Mouse (Mus musculus) limb, embryonic 12.5 days (tissue): ENCODE measurements around the gene Dhx33. TPM values are rescaled to one million over a fixed set of nuclear protein-coding genes. Genes with fewer than 3 reads are reported as not detected.

Experiments
- ATAC-seq: fragments of 200-750 bp; cut with Nextera tagmentation; 2 replicates; pipeline ENCODE4 v1.8.0; 2017; ENCODE audit warnings: low read depth, moderate TSS enrichment; ENCODE audit not compliant: insufficient number of reproducible peaks, insufficient read depth, low FRiP score, low TSS enrichment
- H3K27ac ChIP-seq: fragments of 300-500 bp; sonication (generic); 2 replicates; pipeline ENCODE4 v1.5.1; 2016; ENCODE audit warnings: mild to moderate bottlenecking, moderate library complexity
- H3K27me3 ChIP-seq: fragments of 300-500 bp; sonication (generic); 2 replicates; pipeline ENCODE4 v1.6.1; 2016; ENCODE audit warnings: mild to moderate bottlenecking, moderate library complexity
- H3K36me3 ChIP-seq: fragments of 300-500 bp; sonication (generic); 2 replicates; pipeline ENCODE4 v1.6.1; 2016; ENCODE audit warnings: mild to moderate bottlenecking, moderate library complexity
- H3K4me1 ChIP-seq: fragments of 300-500 bp; sonication (generic); replicated peaks from 2 replicates; pipeline ENCODE4 v1.6.1; 2016
- H3K4me2 ChIP-seq: fragments of 300-500 bp; sonication (generic); 2 replicates; pipeline ENCODE4 v1.6.1; 2016; ENCODE audit warnings: mild to moderate bottlenecking, moderate library complexity
- H3K4me3 ChIP-seq: fragments of 300-500 bp; sonication (generic); replicated peaks from 2 replicates; pipeline ENCODE4 v1.5.1; 2016; ENCODE audit warnings: mild to moderate bottlenecking
- H3K9ac ChIP-seq: fragments of 300-500 bp; sonication (generic); replicated peaks from 2 replicates; pipeline ENCODE4 v1.6.1; 2016; ENCODE audit warnings: mild to moderate bottlenecking, moderate library complexity
- H3K9me3 ChIP-seq: fragments of 300-500 bp; sonication (generic); 2 replicates; pipeline ENCODE4 v1.6.1; 2016; ENCODE audit warnings: mild to moderate bottlenecking, moderate library complexity
- WGBS: fragments of 180-500 bp; shearing (Covaris S2); methylation state at CpG from one replicate; pipeline ENCODE4 v1.1.7; 2016; 5-methylcytosine and 5-hydroxymethylcytosine counted together
- polyA plus RNA-seq: library from polyadenylated mRNA; unstranded; fragments of >200 nt; fragmentation: Nextera tagmentation; extraction: Ambion mirVana; gene quantifications from 2 replicates; pipeline ENCODE4 v1.2.1, GENCODE M21; 2016

Gene Dhx33
- 28.2 and 29.4 TPM in 2 replicates for polyA plus RNA-seq

DNA sequence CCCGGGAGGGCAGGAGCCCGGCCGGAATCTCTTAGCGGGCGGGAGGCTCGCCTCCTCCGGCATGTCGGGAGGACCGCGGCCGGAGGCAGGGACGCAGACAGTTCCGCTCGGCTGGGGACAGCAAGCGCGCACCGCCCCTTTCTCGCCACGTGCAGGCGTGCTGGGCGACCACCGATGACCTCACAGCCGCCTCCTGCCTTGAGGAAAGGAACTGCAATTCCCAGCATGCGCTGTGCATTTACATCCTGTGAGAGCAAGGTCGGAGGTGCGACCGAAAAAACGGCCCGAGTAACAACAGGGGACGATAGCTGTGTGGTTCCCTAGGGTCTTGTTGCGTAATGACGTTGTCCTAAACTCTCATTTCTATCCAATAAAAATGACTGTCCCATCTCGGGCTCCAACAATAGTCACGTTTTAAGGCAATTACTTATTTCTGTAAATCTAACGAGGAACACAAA, at the start of gene Dhx33:
TSS of gene Dhx33 (minus strand) at position 122 of the 458 bp plus-strand sequence.
- H3K9me3 ChIP-seq = no peaks in the 10 kb centered on the region
- under 1% methylated on average over 35 of the region's 35 CpGs for WGBS
- H3K4me3 ChIP-seq = peak within 1 kb of the TSS; percentile 90
- H3K4me1 ChIP-seq = peaks cover 12% of the 10 kb centered on the region
- peak within 1 kb of the TSS; percentile 71 for H3K9ac ChIP-seq
- peak within 1 kb of the TSS; percentile 77 for H3K27ac ChIP-seq
- ATAC-seq = peak; percentile 97
- no peaks in the 10 kb centered on the region for H3K27me3 ChIP-seq
- H3K4me2 ChIP-seq = peak within 1 kb of the TSS; percentile 92
- peaks cover 37% of the 10 kb centered on the region for H3K36me3 ChIP-seq

DNA sequence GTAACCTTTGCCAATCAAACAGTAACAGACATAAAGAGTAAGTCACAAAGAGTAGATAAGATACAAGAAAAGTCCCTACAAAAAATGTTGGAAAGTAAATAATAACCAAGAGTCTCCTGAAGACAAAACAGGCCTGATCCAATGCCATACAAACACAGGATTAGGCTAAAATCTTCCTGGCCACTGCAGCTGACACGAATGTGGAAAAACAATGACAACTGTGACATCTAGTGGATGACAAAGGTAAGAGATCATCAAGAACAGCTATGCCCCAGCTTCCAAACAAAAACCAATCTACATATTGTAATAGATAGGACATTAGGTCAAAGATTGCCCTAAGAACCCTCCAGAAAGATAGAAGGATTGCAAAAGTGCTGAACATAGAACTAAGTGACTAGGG, 48.3 kb upstream of the Dhx33 start:
- WGBS = 7% methylated on average over 1 of the region's 1 CpGs
- H3K36me3 ChIP-seq = no peaks in the 10 kb centered on the region
- no peak overlapping the region for H3K4me3 ChIP-seq
- no peak overlapping the region for H3K9ac ChIP-seq
- no peaks in the 10 kb centered on the region for H3K9me3 ChIP-seq
- no peak for ATAC-seq
- no peaks in the 10 kb centered on the region for H3K27me3 ChIP-seq
- H3K27ac ChIP-seq = no peak overlapping the region
- no peaks in the 10 kb centered on the region for H3K4me1 ChIP-seq
- no peak overlapping the region for H3K4me2 ChIP-seq

DNA sequence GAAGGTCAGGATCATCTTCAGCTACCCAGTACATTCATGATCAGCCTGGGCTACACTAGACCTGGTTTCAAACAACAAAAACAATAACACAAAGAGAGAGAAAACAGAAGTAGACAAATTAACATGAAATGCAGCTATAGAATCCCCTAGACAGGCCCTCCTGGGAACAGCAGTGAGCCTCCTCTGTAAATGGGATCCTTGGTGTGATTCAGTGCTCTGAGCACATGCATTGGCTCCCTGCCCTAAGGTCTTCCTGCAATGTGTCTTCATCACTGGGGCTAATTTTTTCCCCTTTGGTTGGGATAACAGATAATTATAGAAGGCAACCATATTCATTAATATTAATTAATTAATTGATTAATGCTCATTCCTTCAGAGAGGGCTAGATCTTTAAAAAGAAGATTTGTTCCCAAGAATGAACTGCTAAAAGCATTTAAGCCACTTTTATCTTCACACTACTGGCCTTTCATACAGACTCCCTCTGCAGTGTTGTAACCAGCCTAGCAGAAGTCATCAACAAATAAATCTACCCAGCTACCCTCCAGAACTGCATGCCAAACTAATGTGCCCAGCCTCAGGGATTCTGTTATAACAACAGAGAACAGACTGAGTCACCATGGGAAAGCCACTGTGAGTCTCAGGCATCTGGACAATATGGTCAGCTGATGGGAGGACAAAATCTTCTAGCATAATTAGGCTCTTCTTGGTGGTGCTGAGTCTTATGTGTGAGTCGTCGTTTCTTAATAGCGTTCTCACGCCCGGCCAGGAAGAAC, 35.5 kb upstream of the Dhx33 start:
- Histone ChIP-seq H3K27me3 (no peaks in the 10 kb centered on the region), H3K4me1 (no peaks in the 10 kb centered on the region), H3K4me3 (no peak overlapping the region), H3K36me3 (no peaks in the 10 kb centered on the region), H3K9me3 (no peaks in the 10 kb centered on the region), H3K4me2 (no peak overlapping the region), H3K27ac (no peak overlapping the region), H3K9ac (no peak overlapping the region)
- no peak for ATAC-seq
- 98% methylated on average over 5 of the region's 5 CpGs for WGBS

DNA sequence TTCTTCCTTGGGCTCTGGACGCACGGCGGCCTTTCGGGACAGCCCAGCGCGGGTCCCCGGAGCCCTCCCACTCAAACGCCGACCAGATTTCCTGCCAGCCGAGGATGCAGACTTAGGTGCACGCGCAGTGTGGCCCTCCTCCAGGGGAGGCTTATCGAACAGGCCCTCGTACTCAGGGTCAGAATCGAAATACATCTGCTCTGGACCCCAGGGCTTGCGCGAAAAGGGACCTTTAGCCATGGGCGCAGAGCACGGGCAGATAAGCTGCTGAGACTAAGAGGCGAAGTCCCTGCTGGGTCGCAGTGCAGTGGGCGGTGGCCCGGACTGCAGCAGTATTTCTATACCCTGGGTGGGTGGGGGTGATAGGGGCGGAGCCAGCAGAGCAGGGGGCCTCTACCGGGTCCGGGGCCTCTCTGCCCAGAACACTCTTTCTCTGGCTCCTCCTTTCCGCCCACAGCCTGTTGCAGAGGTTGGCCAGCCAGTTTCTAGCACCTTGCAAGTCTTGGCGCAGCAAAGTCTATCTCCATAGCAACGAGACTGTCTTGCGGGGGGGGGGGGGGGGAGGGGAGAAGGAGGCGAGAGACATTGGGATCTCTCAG, 29.0 kb upstream of the Dhx33 start, which contains the start of gene 6330403K07Rik:
TSS of gene 6330403K07Rik (minus strand) at position 351 of the 599 bp plus-strand sequence.
- H3K4me1 ChIP-seq = peaks cover 13% of the 10 kb centered on the region
- peak within 1 kb of the TSS; percentile 94 for H3K27ac ChIP-seq
- H3K27me3 ChIP-seq = no peaks in the 10 kb centered on the region
- ATAC-seq = peak; percentile 97
- under 1% methylated on average over 28 of the region's 31 CpGs for WGBS
- H3K9me3 ChIP-seq = no peaks in the 10 kb centered on the region
- peak within 1 kb of the TSS; percentile 71 for H3K4me3 ChIP-seq
- peak within 1 kb of the TSS; percentile 84 for H3K9ac ChIP-seq
- peaks cover 7% of the 10 kb centered on the region for H3K36me3 ChIP-seq
- peak within 1 kb of the TSS; percentile 66 for H3K4me2 ChIP-seq

DNA sequence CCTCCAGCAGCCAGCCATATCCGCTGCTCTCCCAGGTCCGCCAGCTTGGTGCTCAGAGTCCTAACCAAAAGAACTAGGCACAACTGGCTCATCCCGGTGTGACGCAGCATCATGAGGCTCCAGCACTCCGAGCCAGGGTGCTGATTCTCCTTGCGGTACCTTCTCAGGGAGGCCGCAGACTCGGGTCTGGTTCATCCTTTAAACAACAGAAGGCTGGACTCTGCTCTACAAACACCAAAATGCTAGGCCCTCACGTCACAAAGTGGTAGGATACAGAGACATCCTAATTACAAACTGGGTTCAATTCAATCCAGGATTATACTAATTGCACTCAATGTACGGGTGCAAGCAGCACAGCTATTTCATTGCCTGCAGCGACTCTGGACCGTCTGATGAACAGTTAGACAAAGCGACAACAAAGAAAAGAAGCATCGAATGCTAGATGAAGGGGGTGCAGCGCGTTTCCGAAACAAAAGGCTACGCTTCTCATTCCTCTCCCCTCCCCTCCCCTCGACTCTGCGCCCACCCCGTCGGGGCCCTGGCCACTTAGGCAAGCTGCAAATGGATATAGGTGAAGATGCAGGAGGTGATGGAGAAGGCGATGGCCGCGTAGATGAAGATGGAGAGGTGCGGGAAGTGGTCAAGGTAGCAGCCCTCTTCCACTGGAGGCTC, 28.4 kb upstream of the Dhx33 start:
- Histone ChIP-seq H3K27ac (peak overlapping the region; percentile 94), H3K4me2 (peak overlapping the region; percentile 66), H3K4me3 (peak overlapping the region; percentile 71), H3K36me3 (peaks cover 14% of the 10 kb centered on the region), H3K9ac (peak overlapping the region; percentile 84), H3K27me3 (no peaks in the 10 kb centered on the region), H3K4me1 (peaks cover 13% of the 10 kb centered on the region), H3K9me3 (no peaks in the 10 kb centered on the region)
- ATAC-seq = no peak
- WGBS = 4% methylated on average over 26 of the region's 26 CpGs

DNA sequence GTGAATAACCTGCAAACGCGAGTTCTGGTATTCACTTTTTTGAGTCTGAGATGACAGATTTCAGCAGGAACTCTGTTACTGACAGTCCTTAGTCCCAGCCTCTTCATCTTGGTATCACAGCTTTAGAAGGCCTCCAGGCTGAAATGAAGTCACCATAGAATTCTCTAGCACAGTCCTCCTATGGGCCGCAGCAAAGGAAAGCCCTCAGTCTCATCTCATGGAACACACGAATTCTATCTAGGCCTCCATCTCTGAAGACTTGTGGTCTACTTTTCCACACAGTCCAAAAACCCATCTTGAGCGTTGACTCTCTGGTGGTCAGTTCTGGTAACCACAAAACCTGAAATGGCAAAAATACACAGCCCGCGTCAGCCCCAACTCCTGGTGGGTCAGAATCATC, 27.8 kb upstream of the Dhx33 start:
- H3K27ac ChIP-seq = peak overlapping the region; percentile 94
- 66% methylated on average over 7 of the region's 7 CpGs for WGBS
- peak overlapping the region; percentile 84 for H3K9ac ChIP-seq
- peaks cover 13% of the 10 kb centered on the region for H3K4me1 ChIP-seq
- H3K9me3 ChIP-seq = no peaks in the 10 kb centered on the region
- ATAC-seq = no peak
- H3K4me2 ChIP-seq = peak overlapping the region; percentile 66
- H3K36me3 ChIP-seq = peaks cover 19% of the 10 kb centered on the region
- no peaks in the 10 kb centered on the region for H3K27me3 ChIP-seq
- peak overlapping the region; percentile 71 for H3K4me3 ChIP-seq

DNA sequence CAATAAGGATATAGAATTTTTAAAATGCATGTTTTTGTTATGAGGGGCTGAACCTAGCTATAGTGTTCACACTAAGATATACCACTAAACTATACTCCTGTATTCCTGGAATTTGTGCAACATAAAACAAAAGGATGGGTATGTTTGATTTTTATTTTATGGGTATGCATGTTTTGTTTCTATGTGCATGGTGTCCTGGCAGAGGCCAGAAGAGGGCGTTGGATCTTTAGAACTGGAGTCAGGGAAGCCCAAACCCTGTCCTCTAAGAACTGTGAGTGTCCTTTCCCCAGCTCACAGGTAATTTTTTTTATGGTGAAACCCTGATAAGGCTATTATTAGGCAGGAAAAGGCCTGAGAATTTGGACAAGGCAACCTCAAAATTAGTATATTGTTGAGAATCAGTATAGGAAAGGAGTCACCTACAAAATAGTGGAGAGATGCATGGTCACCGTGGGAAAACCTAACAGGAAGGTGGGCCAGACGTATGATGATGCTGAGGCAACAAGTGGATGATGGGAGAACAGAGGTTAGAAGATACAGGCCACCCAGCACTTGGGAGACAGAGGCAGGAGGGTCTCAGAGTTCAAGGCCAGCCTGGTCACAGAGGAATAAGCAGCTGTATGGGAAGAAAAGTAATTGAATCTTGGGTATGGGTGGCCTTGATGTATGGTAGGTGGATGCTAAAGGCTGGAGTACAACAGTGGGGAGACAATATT, 25.3 kb upstream of the Dhx33 start:
- Histone ChIP-seq H3K4me1 (peaks cover 13% of the 10 kb centered on the region), H3K4me2 (no peak overlapping the region), H3K4me3 (no peak overlapping the region), H3K9me3 (no peaks in the 10 kb centered on the region), H3K36me3 (peaks cover 44% of the 10 kb centered on the region), H3K9ac (no peak overlapping the region), H3K27ac (no peak overlapping the region), H3K27me3 (no peaks in the 10 kb centered on the region)
- ATAC-seq = no peak
- WGBS = 78% methylated on average over 3 of the region's 3 CpGs

DNA sequence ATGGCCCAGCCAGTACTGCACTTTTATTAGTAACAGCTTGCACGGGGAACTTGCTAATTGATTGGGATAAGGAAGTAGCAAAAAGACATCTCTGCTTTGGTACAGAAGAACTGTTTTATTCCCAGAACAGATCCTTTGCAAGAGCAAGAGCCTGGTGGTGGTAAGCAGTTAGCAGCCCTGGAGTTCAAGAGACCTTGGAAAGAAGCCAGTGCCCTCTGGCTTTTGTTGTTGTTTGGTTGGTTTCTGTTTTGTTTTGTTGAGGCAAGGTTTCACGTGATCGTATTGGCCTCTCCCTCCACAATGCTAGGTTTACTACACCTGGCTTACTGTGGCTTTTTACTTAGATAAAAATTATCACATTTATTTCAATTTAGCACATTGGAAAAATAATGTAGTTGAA, 24.0 kb upstream of the Dhx33 start:
- H3K9ac ChIP-seq = no peak overlapping the region
- no peak overlapping the region for H3K4me2 ChIP-seq
- H3K27me3 ChIP-seq = no peaks in the 10 kb centered on the region
- H3K4me3 ChIP-seq = no peak overlapping the region
- 66% methylated on average over 3 of the region's 3 CpGs for WGBS
- no peak for ATAC-seq
- no peak overlapping the region for H3K27ac ChIP-seq
- no peaks in the 10 kb centered on the region for H3K9me3 ChIP-seq
- H3K36me3 ChIP-seq = peaks cover 55% of the 10 kb centered on the region
- H3K4me1 ChIP-seq = peaks cover 10% of the 10 kb centered on the region

DNA sequence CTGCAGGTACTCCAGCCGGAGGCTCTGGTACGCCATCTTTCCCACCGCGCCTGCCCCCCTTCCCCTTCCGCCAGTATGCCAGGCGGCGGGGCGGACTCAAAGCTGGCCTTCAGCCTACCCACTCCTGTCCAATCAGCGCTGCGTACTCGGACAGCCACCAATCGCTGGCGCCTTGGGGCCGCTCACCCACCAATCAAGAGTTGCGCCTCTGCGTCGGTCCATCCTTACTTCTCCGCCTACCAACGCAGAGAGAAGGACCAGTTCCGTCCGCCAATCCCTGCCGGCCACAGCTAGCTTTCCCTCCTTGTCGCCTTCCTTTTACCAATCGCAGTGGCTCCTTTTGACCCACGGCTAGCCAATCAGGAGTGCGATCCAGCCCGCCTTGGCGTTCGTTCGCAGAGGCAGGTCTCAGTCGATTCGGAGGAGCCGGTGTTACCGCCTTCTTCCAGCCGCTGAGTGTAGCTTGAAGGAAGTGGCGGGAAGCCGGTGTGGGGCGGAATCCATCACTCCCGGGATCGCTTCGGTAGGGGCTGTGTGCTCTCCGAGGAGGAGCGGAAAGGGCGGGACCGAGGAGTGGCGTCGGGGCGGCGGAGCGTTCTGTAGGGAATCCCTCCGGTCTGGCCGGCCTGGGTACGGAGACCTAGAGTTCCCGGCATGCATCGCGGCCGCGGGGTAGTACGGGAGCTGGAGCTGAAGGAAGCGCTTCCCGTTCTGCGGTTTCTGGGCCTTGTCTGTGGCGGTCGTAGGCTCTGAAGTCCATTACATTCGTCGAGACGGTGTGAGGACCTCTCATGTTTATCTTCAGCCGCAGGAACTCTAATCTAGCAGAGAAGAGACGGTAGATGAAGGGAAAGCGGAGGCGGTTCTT, 15.2 kb upstream of the Dhx33 start, which contains the start of the genes Mis12 and Derl2:
TSS of gene Mis12 (plus strand) at position 411 of the 868 bp plus-strand sequence.
TSS of gene Derl2 (minus strand) at position 641 of the 868 bp plus-strand sequence.
- peak within 1 kb of the TSS; percentile 96 for H3K27ac ChIP-seq
- ATAC-seq = peak; percentile 100
- H3K9ac ChIP-seq = peak within 1 kb of the TSS; percentile 91
- H3K27me3 ChIP-seq = no peaks in the 10 kb centered on the region
- H3K36me3 ChIP-seq = peaks cover 35% of the 10 kb centered on the region
- peaks cover 14% of the 10 kb centered on the region for H3K4me1 ChIP-seq
- no peaks in the 10 kb centered on the region for H3K9me3 ChIP-seq
- WGBS = under 1% methylated on average over 71 of the region's 71 CpGs
- peak within 1 kb of the TSS; percentile 91 for H3K4me2 ChIP-seq
- H3K4me3 ChIP-seq = peak within 1 kb of the TSS; percentile 91
